Mouse (Mus musculus) cerebellum, adult 11 months (tissue): ENCODE measurements around the gene Tmem235.
A peak's percentile ranks its signal among the peaks of the same experiment; 100 is the strongest.
"Not testable (repeated sequence)": the region's sequence is repeated elsewhere in the genome, so short reads cannot be mapped to it uniquely, and the experiment has no call there.

Experiments
- DNase-seq: peaks from one replicate; pipeline ENCODE4 v3.0.0; 2022

Tmem235 gene

GRCm38 (mm10) chr11:117860601-117861000 lies at the start of gene Tmem235:
Tmem235 (plus strand) TSS chr11:117860752.
- DNase-seq: no peak

GRCm38 (mm10) chr11:117813867-117814266 lies 46.7 kb upstream of the Tmem235 start:
- DNase-seq: no peak

GRCm38 (mm10) chr11:117814704-117815366 lies 45.7 kb upstream of the Tmem235 start:
- DNase-seq: no peak

DNA sequence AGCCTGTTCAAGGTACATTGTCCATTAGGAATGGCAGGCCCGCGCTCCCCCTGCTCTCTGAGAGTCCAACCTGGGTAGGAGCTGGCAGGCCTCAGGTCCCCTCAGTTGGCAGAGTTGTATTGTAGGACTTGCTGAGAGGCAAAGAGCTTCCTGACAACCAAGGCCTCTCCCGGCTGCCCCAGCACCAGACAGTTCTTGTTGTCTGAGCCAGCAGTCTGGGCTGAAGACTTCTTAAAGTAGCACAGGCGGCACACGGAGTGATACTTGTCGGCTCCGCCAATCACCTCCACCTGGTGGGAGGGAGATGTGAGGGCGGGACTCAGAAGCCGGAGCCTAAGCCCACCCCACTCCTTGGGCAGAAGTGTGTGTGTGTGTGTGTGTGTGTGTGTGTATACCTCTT lies 44.7 kb upstream of the Tmem235 start:
- DNase-seq: not testable (repeated sequence)

GRCm38 (mm10) chr11:117816389-117816996 lies 44.1 kb upstream of the Tmem235 start:
- DNase-seq: no peak

- DNase-seq: no peak
These were observed 41.5 kb upstream of the Tmem235 start for GRCm38 (mm10) chr11:117819095-117819494.

GRCm38 (mm10) chr11:117820173-117820572 lies 40.4 kb upstream of the Tmem235 start:
- no peak for DNase-seq

DNA sequence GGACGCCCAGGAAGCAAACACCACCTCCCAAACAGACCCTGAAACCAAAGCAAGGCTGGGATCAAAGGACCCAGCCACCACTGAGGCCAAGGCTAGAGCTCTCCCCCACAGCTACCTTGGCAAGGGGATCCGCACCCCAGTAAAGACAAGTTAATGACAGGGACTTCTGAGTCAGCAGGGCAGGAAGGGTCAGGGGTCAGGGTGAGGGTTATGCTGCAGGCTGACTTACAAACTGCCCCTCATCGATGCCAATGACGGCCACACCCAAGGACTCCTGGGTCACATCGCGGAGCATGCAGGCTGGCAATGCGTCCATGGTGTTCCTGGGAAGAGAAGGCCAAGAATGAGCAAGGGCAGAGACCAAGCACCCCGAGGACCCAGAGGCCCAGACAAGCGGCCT lies 38.7 kb upstream of the Tmem235 start:
- no peak for DNase-seq

GRCm38 (mm10) chr11:117822728-117823241 lies 37.8 kb upstream of the Tmem235 start:
- no peak for DNase-seq

- no peak for DNase-seq
These were observed 37.1 kb upstream of the Tmem235 start for GRCm38 (mm10) chr11:117823411-117823810.

DNA sequence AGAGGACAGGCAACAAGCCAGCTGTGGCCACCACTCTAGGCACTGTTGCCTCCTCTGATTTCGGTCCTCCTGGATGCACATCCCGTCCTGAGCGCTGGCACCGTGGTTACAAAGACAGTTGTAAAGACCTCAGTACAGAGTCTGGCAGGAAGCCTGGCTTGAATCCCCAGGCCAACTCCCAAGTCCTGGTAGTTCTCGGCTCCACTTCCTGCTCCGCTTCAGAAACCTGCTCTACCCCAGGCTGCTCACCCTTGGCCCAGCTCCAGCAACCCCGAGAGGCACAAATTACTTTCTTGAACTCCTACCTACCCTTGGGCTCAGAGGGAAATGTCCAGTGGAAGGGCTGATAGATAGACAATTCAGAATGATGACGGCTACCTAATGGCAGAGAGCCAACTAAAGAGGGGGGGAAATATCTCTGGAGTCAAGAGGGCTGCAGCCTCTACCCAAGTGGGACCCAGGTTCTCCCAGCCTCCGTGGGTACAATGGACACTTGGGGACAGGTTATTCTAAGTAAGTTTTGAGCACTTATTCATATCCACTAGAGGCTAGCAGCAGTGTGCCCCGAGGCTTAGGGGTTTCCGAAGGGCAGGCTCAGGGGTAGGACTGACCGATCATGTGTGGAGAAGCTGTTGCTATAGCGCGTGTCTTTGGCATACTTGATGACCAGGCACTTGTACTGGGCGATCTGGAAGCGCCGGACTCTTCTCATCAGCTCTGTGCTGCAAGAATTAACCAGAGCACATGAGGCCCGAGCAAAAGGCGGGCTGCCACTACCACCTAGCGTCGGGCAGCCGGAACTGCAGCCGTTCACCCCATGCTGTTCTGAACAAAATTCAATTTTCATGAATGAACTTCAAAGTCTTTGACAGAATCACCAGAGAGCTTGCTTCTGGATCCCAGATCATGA lies 36.2 kb upstream of the Tmem235 start:
- DNase-seq: peak; percentile 67

DNA sequence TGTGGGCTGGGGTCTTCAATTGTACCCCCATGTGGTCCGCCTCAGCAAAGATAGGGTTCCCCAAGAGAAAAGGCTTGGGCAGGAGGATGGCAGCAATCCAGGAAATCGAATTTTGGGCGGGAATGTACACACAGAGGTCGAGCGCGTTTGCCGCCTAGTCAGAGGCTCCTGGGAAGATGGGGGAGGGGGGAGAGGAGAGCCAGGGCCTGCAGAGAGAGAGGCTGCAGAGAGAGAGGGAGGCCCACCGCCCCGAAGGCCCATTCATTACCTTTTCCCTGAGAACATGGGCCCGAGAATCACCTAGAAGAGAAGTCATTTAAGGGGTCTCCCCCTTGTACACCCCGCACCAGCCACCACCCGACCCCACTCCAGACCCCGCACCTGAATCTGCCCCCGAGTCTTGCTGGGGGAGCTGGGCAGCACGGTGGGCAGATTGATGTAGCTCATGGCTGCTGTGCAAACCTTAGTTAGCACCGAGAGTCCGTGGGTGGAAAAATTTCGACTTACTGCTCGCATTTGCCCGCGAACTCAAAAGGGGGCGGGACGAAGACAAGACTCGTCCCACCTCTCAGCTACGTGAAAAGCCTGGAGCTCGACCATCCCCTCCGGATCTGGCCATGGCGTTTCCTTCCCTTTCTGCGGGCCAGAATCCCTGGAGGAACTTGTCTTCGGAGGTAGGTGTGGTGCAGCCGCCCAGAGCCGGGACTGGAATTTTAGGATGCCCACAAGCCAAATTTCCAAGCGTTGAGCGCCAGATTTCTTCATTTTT lies 35.0 kb upstream of the Tmem235 start, which contains the start of the genes Afmid and Tk1:
Afmid (plus strand) TSS at position 592 of the 769 bp plus-strand sequence.
Tk1 (minus strand) TSS at position 760 of the 769 bp plus-strand sequence.
- DNase-seq: no peak

DNA sequence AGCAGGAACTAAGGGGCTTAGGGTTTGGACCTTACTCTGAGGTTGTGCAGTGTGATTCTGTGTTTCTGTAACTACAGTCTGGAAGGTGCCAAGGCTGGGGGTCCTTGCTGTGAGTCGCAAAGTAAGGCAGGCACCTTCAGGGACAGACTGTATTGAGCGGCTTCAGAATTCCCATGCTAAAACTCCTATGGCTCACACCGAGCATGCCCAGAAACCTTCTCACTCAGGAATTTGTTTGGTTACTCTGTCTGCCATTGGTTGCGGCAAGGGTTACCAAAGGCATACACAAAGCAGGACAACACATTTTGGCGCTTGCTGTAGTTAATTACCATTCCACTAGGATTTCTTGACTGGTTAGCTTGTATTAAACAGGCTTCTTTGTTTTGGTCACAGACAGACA lies 34.4 kb upstream of the Tmem235 start:
- DNase-seq: no peak

GRCm38 (mm10) chr11:117826916-117827315 lies 33.6 kb upstream of the Tmem235 start:
- no peak for DNase-seq

- DNase-seq: no peak
These were observed 33.2 kb upstream of the Tmem235 start for GRCm38 (mm10) chr11:117827386-117827785.

DNA sequence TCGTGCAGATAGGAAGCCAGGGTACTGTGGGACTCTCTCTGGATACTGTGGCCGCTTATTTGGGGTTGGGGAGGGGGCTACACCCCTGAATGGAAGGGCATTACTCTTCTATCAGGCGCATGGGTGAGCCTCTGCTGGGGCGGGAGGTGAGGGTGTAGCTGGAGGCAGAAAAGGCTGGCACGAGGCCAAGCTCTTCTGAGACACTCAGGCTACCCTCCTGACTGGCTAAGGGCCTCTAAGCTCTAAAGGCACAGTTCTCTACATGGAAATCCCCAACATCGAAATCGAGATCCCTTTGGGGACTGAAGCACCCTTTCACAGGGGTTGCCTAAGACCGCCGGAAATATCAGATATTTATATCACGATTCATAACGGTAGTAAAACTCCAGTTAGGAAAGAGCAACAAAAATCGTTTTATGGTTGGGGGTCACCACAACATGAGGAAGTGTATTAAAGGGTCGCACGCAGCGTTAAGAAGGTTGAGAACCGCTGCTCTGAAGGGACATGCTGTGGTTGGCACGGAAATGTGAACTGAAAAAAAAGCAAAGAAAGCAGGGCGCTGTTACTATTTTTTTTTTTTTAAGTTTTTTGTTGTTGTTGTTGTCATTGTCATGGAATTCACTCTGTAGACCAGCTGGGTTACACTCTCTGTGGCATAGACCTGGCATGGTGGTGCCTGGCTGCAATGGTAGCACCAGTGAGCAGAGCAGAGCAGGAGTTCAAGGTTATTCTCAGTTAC lies 32.2 kb upstream of the Tmem235 start:
- no peak for DNase-seq

DNA sequence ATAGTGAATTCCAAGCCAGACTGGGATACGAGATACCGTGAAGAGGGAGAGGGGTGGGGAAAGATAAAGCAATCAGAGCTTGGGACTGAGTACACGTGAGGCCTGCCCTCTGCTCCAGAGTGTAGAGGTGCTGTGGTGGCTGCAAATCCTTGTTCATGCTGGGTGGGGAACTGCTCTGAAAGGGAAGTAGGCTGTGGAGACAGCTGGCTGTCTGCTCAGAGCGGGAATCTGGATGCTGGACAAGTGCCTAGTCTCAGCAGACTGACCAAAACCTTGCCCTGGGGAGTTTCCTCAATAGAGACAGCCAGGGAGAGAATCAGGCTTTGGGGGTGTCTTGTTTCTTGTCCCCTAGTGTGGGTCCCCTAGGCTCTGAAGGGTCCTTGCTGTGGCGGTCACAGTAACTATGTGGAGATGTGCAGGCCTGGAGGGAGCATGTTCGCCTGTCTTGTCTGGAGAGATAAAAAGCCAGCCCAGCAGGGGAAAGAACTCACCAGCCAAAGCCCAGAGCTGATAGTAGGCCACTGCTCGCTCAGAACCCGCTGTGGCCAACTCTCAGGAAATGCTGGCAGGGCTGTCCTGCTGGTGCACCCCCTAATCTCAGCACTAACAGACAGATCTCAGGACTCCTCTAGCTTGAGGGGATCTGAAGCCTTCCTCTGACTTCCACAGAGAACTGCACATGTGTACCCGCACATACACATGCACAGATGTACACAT lies 31.5 kb upstream of the Tmem235 start:
- DNase-seq: no peak

DNA sequence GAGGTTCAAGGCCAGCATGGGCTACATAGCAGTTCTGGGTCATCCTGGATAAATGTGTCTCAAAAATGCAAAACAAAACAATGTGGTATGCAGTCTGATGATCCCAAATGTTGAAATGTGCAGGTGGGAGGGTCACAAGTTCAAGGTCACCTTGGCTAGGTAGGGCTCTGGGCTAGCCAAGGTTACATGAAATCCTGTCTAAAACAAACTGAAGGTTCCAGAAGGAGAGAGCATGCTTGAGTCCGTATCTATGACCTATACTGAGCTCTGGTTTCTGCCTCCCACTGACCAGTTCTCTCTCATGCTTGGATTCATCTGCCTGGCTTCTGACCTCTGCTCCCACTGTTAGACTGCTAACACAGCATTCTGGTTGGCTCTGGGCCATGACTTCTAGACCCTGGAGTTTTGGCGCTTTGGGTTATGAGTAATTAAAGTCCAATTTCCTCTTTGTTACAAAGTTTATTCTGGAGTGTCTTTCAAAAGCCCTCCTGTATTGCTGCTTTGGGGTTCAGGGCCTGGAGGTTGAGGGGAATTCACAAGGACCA lies 30.8 kb upstream of the Tmem235 start:
- no peak for DNase-seq

DNA sequence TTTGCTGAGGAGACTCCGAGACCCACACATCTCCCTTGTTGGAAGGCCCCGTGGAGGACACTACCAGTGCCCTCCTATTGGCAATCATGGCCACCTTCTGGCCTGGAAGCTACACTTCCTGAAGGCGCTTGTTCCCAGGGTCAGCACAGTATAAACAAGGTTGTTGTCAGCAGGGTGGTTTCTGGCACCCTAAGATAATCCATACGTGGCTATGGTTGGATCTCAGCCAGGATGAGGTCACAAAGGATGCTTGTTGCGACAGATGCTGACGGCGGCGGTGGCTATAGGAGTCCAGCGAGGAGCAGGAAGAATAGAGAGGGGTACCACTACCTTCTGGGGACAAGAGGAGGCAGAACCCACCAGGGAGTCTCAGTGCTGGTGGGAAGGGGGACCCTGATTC lies 30.2 kb upstream of the Tmem235 start:
- DNase-seq: no peak

GRCm38 (mm10) chr11:117832086-117832969 lies 28.2 kb upstream of the Tmem235 start:
- peak; percentile 34 for DNase-seq
